Mouse (Mus musculus) heart, postnatal 10 days (tissue): ENCODE measurements at regions not wholly inside any gene's neighbourhood (a gene's known extent, or its start where the extent isn't known, plus 50 kb on each side); places are given as distances from the start of the nearest gene placed in this dataset.
A peak's percentile ranks its signal among the peaks of the same experiment; 100 is the strongest.

ENCODE experiments used
- DNase-seq, 2 experiments: peaks; one replicate each; pipeline ENCODE4 v3.0.0; 2021
- intact Hi-C: fragments of 180-260 bp; cut with DNase I; formaldehyde crosslinking; loops from one replicate; pipeline ENCODE4 v1.15.1; 2025

DNA sequence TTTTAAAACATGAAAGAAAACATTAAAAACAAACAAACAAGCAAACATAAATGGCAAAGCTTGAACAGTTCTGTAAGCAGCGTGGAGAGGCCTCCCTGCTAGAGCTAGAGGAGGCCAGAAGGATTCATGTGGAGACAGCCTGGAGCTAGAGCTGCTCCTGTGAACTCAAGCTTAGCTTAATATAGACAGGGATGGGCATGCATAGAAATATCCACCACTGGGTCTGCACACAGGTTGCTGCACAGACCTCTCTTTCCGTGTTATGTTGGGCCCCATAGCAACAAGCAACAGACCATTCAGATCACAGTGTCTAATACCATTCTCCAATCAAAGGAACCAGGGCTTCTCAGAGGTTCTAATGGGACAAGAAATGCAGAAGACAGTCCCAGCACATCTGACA, 122.9 kb upstream of the Magi3 start:
- intact Hi-C loops = no loop called here
- no peak for DNase-seq

- intact Hi-C loops = no loop called here
- DNase-seq = no peak
Observed at GRCm38 (mm10) chr3:104342220-104342619, 122.0 kb upstream of the Magi3 start.

DNA sequence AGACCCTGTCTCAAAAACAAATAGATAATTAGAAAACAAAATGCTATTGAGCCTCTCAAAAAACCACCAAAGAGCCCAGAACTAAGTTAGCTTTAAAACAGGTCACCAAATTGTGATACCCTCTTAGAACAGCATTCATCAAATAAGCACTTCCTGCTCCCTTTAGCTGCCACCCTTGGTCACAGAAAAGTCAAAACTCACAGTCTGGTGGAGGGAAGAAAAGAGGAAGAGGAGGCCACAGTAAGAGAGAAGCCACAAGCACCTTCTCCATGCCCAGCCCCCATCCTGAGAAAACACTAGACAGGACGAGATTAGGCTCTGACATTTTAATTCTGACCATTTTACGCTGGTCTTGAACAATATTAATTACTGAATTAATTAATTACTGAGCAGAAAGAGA, 120.2 kb upstream of the Magi3 start:
- intact Hi-C loops = no loop called here
- no peak for DNase-seq

DNA sequence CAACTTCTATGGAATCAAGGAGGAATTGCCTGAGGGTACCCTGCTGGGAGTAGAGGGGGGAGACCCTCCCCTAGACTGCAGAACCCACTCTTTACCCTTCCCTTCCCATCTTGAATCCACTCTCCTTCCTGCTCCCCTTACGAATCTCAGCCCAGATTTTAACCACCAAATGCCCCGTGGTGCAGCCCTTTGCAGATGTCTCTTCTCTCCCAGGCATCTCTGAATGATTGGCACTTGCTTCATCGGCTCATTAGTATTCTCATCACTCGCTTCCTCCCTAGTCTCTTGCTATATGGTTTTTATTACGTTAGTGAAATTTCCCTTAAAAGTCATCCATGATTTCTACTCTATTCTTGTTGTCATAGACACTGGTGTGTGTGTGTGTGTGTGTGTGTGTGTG, 116.7 kb upstream of the Magi3 start:
- no peak for DNase-seq
- intact Hi-C loops = no loop called here

- intact Hi-C loops = no loop called here
Observed at GRCm38 (mm10) chr3:104336308-104336707, 116.1 kb upstream of the Magi3 start.

GRCm38 (mm10) chr3:104334760-104335159, 114.6 kb upstream of the Magi3 start:
- intact Hi-C loops = no loop called here
- DNase-seq = no peak

More at GRCm38 (mm10) chr3:104336308-104336707, 116.1 kb upstream of the Magi3 start:
- DNase-seq = no peak

DNA sequence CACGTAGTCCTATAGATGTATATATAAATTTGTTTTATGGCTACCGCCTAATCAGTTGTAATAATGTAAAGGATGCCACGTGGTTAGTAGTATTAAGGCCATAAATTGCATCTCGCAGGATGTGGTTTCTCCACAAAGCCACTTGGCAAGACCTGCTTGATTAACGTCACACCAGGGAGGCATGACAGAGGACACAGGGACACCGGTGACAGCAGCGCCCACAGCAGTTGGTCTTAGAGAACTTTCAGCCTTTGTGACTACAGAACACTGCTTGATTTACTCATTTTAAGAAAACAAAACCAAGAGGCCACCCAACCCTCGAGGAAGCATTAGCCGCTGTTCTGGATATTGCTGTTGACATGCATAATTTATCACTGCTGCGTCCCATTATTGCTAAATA, 113.2 kb upstream of the Magi3 start:
- no peak for DNase-seq
- intact Hi-C loops = no loop called here

DNA sequence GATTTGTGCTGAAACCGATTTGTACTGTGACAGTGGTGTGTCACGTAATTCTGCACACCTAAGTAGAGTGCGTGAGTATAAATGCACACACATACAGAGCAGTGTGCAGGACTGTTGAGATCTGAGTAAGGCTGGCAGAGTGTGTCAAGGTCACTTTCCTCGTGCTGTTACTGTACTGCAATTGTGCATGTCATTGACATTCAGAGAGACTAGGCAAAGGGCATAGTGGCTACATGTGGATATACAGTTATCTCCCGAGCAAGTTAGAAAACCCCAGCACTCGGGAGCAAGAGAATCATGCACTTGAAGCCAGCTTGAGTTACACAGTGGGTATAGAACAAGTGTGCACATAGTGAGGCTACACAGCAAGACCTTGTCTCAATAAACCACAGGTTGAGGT, 110.5 kb upstream of the Magi3 start:
- no peak for DNase-seq
- intact Hi-C loops = no loop called here

- no peak for DNase-seq
- intact Hi-C loops = no loop called here
Observed at GRCm38 (mm10) chr3:104327829-104328228, 107.7 kb upstream of the Magi3 start.

- no peak for DNase-seq
- intact Hi-C loops = no loop called here
Observed at GRCm38 (mm10) chr3:104327034-104327729, 107.0 kb upstream of the Magi3 start.

DNA sequence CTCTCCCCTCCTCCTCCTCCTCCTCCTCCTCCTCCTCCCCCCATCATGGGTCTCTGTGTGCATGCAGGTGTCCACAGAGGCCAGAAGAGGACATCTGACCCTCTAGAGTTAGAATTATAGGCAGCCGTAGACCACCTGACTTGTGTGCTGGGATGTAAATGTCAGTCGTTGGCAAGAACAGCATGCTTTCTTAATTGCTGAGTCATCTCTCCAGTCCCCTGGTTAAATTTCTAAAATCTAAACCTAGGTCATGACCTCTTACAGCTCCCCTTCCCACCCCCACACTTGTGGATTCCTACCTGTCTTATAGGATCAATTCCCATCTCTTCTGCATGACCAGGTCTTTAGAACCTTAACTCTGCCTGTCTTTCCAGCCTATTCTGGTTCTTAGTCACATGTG, 102.4 kb upstream of the Magi3 start:
- no peak for DNase-seq
- intact Hi-C loops = no loop called here

GRCm38 (mm10) chr3:104320404-104320803, 100.2 kb upstream of the Magi3 start:
- intact Hi-C loops = no loop called here
- DNase-seq = peak; percentile 79

GRCm38 (mm10) chr3:104319377-104319776, 99.2 kb upstream of the Magi3 start:
- peak; percentile 43 to 45 for DNase-seq
- intact Hi-C loops = loop anchor here (5.0 kb wide), 1 partner anchor 97 kb away; the partner anchor contains the start of gene Magi3

- intact Hi-C loops = loop anchor here (5.0 kb wide), 1 partner anchor 97 kb away; the partner anchor contains the start of gene Magi3
- peak; percentile 86 to 88 for DNase-seq
Observed at GRCm38 (mm10) chr3:104318911-104319310, 98.7 kb upstream of the Magi3 start.

DNA sequence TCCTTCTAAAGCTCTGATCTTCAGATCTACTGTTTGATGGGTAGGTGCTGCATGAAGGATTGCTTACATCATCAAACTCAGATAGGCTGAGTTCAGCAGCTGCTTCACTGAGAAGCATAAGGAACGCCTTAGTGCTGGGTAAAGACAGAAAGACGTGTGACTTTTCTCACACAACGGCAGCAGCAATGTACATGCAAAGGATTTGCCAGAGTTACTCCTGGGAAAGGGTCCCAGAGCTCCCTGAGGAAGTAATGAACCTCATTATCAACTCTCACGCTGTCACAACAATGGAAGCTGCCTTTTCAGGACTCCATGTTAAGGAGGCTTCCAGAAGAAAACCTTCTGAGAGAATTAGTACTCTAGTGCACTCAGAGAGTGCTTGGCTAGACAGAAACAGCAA, 97.4 kb upstream of the Magi3 start:
- intact Hi-C loops = loop anchor here (5.0 kb wide), 1 partner anchor 95 kb away; the partner anchor contains the start of gene Magi3
- DNase-seq = no peak

DNA sequence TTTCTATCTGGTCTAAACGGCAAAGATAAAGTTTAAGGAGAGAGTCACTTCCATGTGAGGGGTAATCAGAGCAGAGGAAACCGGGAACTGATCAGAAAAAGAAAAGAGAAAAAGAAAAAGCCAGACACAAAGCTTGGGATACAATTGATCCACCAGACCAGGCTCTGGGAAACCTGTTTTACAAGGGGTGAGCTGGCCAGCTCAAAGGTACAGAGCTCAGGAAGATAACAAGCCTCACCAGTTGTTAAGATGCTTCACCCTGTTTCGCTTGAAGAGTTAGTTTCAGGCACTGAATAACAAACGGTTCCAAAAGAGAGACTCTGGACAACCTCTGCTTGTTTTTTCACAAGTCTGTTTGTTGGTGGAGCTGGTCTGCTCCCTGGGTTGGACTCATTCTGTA, 92.9 kb upstream of the Magi3 start:
- no peak for DNase-seq
- intact Hi-C loops = no loop called here

DNA sequence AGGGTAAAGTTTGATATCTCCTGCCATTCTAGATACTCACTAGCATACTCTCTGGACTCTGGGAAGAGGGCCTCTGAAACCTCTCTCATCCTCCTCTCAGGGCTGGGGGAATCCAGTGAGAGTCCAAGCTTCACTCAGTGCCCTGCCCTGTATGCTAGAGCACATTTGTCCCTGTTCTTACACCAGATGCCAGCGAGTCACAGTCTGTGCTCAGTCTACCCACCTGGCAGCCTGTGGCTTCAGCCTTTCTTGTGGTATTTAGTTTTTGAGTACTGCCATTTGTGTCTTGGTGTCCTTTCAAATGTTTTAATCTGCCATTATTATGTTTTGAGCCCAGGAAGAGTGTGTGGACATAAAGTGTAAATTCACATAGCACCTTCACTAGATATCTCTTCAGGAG, 86.8 kb upstream of the Magi3 start:
- intact Hi-C loops = no loop called here
- no peak for DNase-seq

- no peak for DNase-seq
- intact Hi-C loops = no loop called here
Observed at GRCm38 (mm10) chr3:104305904-104306563, 85.9 kb upstream of the Magi3 start.

DNA sequence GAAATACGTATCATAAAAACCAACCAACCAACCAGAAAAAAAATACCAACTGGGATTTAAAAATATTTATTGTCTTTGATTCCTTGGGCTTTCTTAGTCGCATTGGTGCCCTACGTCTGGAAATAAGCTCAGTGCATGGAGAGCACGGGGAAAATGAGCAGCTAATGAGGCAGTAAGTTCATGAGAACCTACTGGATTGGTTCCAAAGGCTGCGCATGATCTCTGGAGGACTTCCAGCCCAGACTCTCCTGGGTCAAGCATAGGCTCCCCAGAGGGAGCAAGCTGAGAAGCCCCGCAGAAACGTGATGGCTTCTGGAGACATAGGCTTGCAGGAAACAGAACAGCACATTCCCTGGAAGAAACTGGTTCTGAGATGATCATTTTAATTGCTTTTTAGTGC, 83.4 kb upstream of the Magi3 start:
- intact Hi-C loops = loop anchor here (5.0 kb wide), 1 partner anchor 81 kb away; the partner anchor contains the start of gene Magi3
- DNase-seq = peak; percentile 58 to 69

DNA sequence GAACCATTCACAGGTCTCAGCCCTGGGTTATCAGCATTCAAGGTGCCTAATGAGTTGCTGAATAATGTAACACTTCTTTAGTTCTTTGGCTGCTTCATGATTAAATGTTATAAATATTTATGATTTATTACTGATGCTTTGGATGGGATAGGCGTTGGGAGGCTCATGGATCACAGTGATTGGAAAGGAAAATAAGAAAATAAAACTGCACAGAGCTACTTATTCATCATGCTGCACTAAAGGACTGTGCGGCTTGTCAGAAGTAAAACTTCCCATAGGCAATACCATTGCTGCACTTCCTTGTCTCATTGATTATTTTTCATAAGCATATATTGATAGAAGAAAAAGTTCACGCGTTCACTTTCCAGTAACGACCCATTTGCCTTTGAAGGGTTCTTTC, 80.0 kb upstream of the Magi3 start:
- intact Hi-C loops = loop anchor here (5.0 kb wide), 1 partner anchor 78 kb away; the partner anchor contains the start of gene Magi3
- DNase-seq = no peak

DNA sequence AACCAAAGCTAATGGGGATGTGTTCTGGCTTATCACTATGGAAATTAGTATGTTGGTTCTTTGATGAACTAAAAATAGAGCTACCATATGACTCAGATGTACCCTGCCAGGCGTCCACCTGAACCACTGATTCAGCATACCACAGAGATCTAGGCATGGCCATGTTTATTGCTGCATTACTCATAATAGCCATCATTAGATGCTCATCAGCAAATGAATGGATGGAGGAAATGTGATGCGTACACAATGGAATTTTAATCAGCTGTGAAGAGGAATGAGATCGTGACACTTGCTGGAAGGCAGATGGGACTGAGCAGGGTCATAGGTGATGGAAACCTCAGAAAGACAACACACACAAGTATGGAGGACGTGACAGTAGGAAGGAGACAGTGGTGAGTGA, 78.7 kb upstream of the Magi3 start:
- no peak for DNase-seq
- intact Hi-C loops = no loop called here

GRCm38 (mm10) chr3:104298409-104298808, 78.2 kb upstream of the Magi3 start:
- intact Hi-C loops = no loop called here
- DNase-seq = no peak
